Mouse (Mus musculus): ENCODE results near the gene Uhrf1. TPM values are rescaled to one million over a fixed set of nuclear protein-coding genes. Genes with fewer than 3 reads are reported as not detected.

Uhrf1 gene
- total RNA-seq, 1 experiment from 2014 or later = 3.2 TPM

DNA sequence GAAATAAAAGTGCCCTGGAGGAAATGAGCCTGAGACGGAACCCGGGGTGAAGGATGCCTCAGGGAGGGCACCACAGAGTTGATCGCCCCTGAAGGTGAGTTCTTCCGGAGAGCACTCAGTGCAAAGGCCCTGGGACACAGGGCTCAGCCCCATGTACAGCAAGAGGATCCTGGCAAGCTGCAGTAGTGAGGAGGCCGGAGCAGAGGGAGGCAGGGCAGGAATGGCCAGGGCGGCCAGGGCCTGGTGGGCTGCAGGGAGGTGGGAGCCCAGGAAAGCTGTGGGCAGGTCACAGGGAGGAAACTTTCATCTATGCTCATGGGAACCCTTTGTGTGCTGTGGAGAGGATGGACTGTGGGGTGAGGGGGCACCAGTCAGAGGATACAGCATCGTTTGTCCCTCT is 29.6 kb upstream of the Uhrf1 start:
- ATAC-seq (replicated peaks; ENCODE audit: insufficient number of reproducible peaks, low FRiP score, low TSS enrichment, poor library complexity, severe bottlenecking) = no peak

GRCm38 (mm10) chr17:56273986-56274385 is 29.1 kb upstream of the Uhrf1 start:
- ATAC-seq (replicated peaks; ENCODE audit: insufficient number of reproducible peaks, low FRiP score, low TSS enrichment, poor library complexity, severe bottlenecking) = no peak

DNA sequence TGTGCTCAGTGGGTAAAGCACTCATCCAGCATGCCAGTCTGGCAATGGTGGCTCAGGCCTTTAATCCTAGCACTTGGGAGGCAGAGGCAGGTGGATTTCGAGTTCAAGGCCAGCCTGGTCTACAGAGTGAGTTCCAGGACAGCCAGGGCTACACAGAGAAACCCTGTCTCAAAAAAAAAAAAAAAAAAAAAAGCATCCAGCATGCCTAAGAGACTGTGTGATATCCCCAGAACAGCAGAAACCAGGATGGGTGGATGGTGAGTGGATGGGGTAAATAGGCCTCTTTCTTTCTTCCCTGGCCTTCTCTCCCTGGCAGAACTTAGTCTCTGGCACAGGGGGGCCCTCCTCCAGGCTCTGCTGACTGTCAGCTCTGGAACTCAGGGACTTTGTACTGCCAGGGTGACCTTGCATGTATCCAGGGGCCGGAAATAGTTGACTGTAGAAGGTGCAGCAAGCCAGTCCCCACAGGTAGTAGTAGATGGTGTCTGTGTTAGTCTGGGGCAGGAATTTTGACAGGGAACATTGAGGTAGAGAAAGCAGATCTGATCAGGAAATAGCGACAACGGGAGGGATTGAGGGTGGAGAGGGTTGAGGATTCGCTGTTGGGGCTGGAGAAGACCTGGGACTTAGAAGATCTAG is 27.2 kb upstream of the Uhrf1 start:
- ATAC-seq (replicated peaks; ENCODE audit: insufficient number of reproducible peaks, low FRiP score, low TSS enrichment, poor library complexity, severe bottlenecking) = no peak

DNA sequence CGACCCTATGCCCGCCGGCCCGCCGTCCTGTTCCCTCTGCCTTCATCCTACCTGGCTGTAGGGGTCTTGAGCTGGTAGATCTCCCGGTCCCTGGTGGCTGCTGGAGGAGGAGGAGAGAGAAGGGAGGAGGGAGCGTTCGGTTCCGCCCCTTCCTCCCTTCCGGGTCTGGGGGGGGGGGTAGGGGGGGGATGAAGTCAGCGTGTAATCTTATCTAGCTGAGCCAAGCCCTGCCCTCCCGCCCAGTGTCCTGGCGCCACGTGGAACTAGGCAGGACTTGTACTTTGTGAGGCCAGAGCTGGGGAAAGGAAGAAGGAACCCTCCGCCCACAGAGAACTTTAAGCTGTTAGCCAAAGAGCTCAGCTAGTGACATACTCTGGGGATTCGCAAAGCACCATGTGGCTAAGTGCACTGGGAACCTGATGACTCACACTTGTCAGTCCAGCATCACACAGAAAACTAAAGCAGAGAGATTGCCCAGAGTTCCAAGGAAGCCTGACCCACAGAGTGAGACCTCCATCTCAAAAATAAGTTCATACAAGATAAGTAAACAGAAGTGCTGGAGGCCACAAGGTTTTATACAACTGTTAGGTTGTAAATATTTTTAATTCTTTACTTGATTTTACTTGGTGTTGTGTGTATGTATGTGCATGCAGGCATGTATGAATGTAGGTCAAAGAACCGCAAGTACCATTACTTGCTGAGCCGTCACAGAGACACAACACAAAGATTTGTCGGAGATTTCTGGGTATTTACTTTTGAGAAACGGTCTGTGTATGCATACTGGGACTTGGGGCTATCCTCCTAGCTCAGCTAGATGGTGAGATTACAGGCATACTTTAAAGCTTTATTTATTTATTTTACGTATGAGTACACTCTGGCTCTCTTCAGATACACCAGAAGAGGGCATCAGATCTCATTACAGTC is 26.2 kb upstream of the Uhrf1 start, which contains the start of gene Ticam1:
Gene Ticam1, minus strand, starts transcription at position 144 of the 924 bp plus-strand sequence.
- ATAC-seq (replicated peaks; ENCODE audit: insufficient number of reproducible peaks, low FRiP score, low TSS enrichment, poor library complexity, severe bottlenecking) = peak; percentile 89

DNA sequence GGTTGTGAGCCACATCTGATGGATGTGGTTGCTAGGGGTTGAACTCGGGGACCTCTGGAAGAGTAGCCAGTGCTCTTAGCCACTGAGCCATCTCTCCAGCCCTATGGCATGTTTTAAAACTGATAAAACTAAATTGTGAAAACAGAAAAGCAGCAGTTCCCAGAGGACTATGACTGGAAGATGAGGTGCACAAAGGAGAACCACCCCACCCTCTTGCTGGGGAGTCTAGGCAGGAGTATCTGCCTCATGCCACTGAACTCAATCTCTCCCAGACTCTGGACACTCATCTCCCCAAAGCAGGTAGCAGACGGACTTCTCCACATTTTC is 25.6 kb upstream of the Uhrf1 start:
- ATAC-seq (replicated peaks; ENCODE audit: insufficient number of reproducible peaks, low FRiP score, low TSS enrichment, poor library complexity, severe bottlenecking) = no peak

GRCm38 (mm10) chr17:56278340-56278739 is 24.8 kb upstream of the Uhrf1 start:
- ATAC-seq (replicated peaks; ENCODE audit: insufficient number of reproducible peaks, low FRiP score, low TSS enrichment, poor library complexity, severe bottlenecking) = no peak

GRCm38 (mm10) chr17:56279481-56280155 is 23.5 kb upstream of the Uhrf1 start:
- ATAC-seq (replicated peaks; ENCODE audit: insufficient number of reproducible peaks, low FRiP score, low TSS enrichment, poor library complexity, severe bottlenecking) = no peak

GRCm38 (mm10) chr17:56281193-56281592 is 21.9 kb upstream of the Uhrf1 start:
- no peak for ATAC-seq (replicated peaks; ENCODE audit: insufficient number of reproducible peaks, low FRiP score, low TSS enrichment, poor library complexity, severe bottlenecking)

DNA sequence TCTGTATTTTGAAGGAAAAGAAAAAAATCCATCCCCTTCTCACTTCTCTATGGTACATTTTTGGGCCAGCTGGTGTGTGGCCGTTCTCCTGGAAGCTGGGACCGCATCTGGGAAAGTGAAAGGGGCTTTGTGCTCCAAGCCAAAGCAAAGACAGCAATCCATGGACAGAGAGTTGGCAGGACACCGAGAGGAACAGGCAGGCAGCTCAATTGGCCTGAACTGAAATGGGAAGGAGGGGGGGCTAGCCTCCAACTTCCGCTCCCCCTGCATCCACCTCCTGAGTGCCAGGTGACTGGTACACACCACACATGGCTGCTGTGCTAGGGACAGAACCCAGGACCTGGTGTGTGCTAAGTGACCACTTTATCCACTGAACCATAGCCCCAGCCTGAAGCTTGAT is 20.3 kb upstream of the Uhrf1 start:
- no peak for ATAC-seq (replicated peaks; ENCODE audit: insufficient number of reproducible peaks, low FRiP score, low TSS enrichment, poor library complexity, severe bottlenecking)

DNA sequence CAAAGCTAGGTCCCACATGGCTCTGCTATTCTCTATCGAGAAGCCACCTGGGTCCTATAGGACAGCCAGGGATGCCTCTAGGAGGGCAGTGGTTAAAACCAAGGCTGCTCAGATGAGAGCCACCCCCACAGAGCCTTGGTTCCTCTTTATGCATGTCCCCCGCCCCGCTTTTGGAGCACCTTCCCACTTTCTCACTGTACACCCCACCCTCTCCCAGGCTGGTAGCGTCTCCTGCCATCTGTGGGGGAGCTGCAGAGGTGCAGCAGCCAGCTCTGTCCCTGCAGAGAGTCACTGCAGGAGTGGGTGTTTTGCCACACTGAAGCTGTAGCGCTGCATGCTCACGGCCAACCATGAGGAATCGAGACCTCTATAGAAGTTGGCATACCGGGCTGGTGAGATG is 19.8 kb upstream of the Uhrf1 start:
- ATAC-seq (replicated peaks; ENCODE audit: insufficient number of reproducible peaks, low FRiP score, low TSS enrichment, poor library complexity, severe bottlenecking) = no peak; the same call in 1 of the 2 replicates

GRCm38 (mm10) chr17:56285995-56286394 is 17.1 kb upstream of the Uhrf1 start:
- ATAC-seq (replicated peaks; ENCODE audit: insufficient number of reproducible peaks, low FRiP score, low TSS enrichment, poor library complexity, severe bottlenecking) = no peak

DNA sequence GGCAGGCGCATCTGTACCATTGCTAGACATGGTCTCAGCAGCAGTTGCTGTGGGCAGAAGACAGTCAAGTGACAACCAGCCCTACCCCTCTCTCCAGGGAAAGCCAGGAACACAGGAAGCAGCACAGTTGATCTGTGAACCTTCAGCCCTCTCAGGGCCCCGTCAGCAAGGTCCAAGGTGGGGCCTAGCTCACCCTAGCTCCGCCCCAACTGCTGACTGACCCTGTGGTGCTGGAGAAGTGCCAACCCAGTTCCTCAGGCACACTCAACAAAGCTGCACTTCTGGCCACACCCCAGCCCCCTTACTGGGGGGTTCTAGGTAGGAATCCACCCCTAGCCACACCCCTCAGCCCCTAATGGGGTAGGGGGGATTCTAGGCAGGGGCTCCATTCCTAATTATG is 15.3 kb upstream of the Uhrf1 start:
- ATAC-seq (replicated peaks; ENCODE audit: insufficient number of reproducible peaks, low FRiP score, low TSS enrichment, poor library complexity, severe bottlenecking) = no peak

- ATAC-seq (replicated peaks; ENCODE audit: insufficient number of reproducible peaks, low FRiP score, low TSS enrichment, poor library complexity, severe bottlenecking) = no peak
Observed at GRCm38 (mm10) chr17:56288866-56289265, 14.3 kb upstream of the Uhrf1 start.

- no peak for ATAC-seq (replicated peaks; ENCODE audit: insufficient number of reproducible peaks, low FRiP score, low TSS enrichment, poor library complexity, severe bottlenecking)
Observed at GRCm38 (mm10) chr17:56289371-56290331, 13.5 kb upstream of the Uhrf1 start.

- peak; percentile 72 for ATAC-seq (replicated peaks; ENCODE audit: insufficient number of reproducible peaks, low FRiP score, low TSS enrichment, poor library complexity, severe bottlenecking)
Observed at GRCm38 (mm10) chr17:56290388-56291170, 12.5 kb upstream of the Uhrf1 start.

GRCm38 (mm10) chr17:56291171-56291511 is 12.0 kb upstream of the Uhrf1 start:
- ATAC-seq (replicated peaks; ENCODE audit: insufficient number of reproducible peaks, low FRiP score, low TSS enrichment, poor library complexity, severe bottlenecking) = peak; percentile 79

- no peak for ATAC-seq (replicated peaks; ENCODE audit: insufficient number of reproducible peaks, low FRiP score, low TSS enrichment, poor library complexity, severe bottlenecking)
Observed at GRCm38 (mm10) chr17:56291826-56292475, 11.2 kb upstream of the Uhrf1 start.
